Mouse (Mus musculus): ENCODE data around the gene Mettl7a2. TPM values are rescaled to one million over a fixed set of nuclear protein-coding genes. Genes with fewer than 3 reads are reported as not detected.

Mettl7a2 gene
- polyA plus RNA-seq, 1 experiment from 2014 or later = not detected

DNA sequence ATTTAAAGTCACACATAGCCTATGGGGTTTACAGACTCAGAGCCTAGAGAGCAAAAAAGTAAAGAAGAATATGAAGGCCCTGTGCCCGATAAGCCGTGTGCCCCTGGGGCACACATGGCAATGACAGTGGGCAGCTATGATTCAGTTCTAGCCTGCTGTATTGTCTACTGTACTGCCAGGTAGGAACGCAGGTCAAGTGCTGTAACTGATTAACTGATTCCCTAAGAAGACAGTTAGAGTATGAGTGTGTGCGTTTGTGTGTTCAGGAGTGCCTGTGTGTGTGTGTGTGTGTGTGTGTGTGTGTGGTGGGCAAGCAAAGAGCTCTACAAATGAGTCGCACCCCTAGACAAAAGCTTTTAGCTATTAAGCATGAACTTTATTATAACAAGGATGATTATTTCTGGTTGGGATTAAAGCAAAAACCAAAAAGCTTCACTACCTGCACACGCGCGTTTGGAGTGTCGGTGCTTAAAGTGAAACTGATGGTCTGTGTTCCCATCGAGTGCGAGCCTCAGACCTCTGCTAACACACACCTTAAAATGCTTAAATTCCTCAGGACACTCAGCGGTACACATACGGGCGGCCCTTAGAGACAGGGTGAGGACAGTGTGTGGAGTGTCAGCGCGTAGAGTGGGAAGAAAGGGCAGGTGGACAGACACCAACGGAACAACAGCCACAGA, 34.7 kb downstream of the Mettl7a2 start:
- ATAC-seq (replicated peaks) = no peak
- Histone ChIP-seq H3K36me3 (no peaks in the 10 kb centered on the region), H3K9me3 (no peaks in the 10 kb centered on the region), H3K27me3 (no peaks in the 10 kb centered on the region), H3K4me3 (no peak overlapping the region), H3K27ac (replicated peaks) (no peak overlapping the region), H3K4me1 (no peaks in the 10 kb centered on the region), H3K4me2 (replicated peaks) (no peak overlapping the region), H3K9ac (replicated peaks) (no peak overlapping the region)
- WGBS = 93% methylated on average over 17 of the region's 17 CpGs

DNA sequence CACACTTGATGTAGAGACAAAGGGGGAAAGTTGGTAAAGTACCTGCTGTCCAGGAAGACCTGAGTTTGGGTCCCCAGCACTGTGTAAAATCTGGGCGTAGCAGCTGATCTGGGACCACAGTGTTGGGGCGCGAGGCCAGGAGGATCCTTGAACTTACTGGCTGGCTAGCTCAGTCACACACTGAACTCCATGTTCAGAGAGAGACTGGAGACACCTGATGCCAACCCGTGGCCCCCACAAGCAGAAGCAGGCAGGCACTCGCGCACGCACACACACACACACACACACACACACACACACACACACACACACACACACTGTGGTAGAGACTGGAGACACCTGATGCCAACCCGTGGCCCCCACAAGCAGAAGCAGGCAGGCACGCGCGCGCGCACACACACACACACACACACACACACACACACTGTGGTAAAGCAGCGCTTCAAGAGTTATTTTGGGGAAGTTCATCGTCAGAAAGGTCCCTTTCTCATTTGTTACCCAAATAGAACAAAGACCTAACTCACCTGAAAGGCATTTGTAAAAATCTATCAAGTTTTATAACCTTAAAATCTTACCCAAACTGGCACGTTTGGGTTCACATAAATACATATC, 35.3 kb downstream of the Mettl7a2 start:
- Histone ChIP-seq H3K27me3 (no peaks in the 10 kb centered on the region), H3K9me3 (no peaks in the 10 kb centered on the region), H3K4me3 (no peak overlapping the region), H3K27ac (replicated peaks) (no peak overlapping the region), H3K4me2 (replicated peaks) (no peak overlapping the region), H3K36me3 (no peaks in the 10 kb centered on the region), H3K9ac (replicated peaks) (no peak overlapping the region), H3K4me1 (no peaks in the 10 kb centered on the region)
- ATAC-seq (replicated peaks) = no peak
- 86% methylated on average over 12 of the region's 16 CpGs for WGBS

DNA sequence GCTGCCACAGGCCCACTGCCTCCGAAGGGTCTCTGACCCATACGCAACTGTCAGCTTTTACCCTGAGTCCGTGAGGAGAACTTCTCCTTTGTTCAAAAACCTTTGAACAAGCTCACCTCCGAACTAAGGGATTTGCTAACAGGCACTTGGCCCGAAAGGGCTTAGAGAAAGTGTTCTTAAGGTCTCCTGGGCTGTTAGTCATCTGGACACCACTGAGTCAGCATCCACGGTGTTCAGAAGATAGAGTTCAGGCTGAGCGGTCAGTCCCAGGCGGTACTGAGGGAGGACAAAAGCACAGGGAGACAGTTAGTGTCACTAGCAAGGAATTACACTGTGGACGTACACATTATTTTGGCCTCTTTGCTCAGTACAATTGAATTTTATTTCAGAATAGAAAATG, 35.9 kb downstream of the Mettl7a2 start:
- Histone ChIP-seq H3K36me3 (peaks cover 3% of the 10 kb centered on the region), H3K4me3 (no peak overlapping the region), H3K27me3 (no peaks in the 10 kb centered on the region), H3K9me3 (no peaks in the 10 kb centered on the region), H3K4me2 (replicated peaks) (no peak overlapping the region), H3K9ac (replicated peaks) (no peak overlapping the region), H3K4me1 (no peaks in the 10 kb centered on the region), H3K27ac (replicated peaks) (no peak overlapping the region)
- no peak for ATAC-seq (replicated peaks)
- WGBS = 52% methylated on average over 9 of the region's 9 CpGs

DNA sequence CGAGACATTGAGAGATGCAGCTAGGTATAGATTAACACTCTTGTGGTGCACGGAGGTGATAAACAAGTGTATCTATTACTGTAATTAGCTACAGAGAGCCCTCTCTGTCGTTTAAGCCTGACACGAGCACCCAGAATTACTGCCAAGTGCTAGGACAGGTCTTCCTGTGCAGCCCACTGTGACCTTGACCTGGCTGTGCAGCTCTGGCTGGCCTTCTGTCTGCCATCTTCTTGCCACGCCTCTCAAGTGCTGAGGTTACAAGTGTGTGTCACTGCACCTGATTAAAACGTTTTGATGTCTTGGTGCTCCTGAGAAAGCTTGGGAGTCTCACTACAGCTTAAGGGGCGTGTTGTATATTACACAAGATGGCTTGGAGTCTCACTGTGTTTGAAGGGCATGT, 38.1 kb downstream of the Mettl7a2 start:
- WGBS = 81% methylated on average over 7 of the region's 7 CpGs
- Histone ChIP-seq H3K4me3 (no peak overlapping the region), H3K36me3 (peaks cover 23% of the 10 kb centered on the region), H3K9ac (replicated peaks) (no peak overlapping the region), H3K4me1 (no peaks in the 10 kb centered on the region), H3K4me2 (replicated peaks) (no peak overlapping the region), H3K27me3 (no peaks in the 10 kb centered on the region), H3K27ac (replicated peaks) (no peak overlapping the region), H3K9me3 (no peaks in the 10 kb centered on the region)
- ATAC-seq (replicated peaks) = no peak

DNA sequence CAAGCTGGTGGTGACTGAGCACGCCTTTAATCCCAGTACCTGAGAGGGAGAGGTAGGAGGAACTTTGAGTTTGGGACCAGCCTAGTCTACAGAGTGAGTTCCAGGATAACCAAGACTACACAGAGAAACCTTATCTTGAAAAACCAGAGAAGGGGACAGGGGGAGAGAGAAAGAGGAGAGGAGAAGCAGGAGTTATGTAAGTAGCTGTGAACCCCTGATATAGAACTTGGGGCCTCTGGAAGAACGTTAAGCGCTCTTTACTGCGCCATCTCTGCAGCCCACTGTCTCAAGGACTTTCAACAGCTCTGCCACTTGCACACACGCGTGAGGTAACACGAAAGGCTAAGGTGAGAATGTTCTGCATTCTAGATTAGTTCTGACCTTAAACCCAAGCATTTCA, 38.6 kb downstream of the Mettl7a2 start:
- no peaks in the 10 kb centered on the region for H3K4me1 ChIP-seq
- no peak overlapping the region for H3K4me3 ChIP-seq
- no peaks in the 10 kb centered on the region for H3K27me3 ChIP-seq
- ATAC-seq (replicated peaks) = no peak
- no peak overlapping the region for H3K4me2 ChIP-seq (replicated peaks)
- 99% methylated on average over 7 of the region's 7 CpGs for WGBS
- no peak overlapping the region for H3K9ac ChIP-seq (replicated peaks)
- H3K36me3 ChIP-seq = peaks cover 28% of the 10 kb centered on the region
- no peak overlapping the region for H3K27ac ChIP-seq (replicated peaks)
- no peaks in the 10 kb centered on the region for H3K9me3 ChIP-seq

DNA sequence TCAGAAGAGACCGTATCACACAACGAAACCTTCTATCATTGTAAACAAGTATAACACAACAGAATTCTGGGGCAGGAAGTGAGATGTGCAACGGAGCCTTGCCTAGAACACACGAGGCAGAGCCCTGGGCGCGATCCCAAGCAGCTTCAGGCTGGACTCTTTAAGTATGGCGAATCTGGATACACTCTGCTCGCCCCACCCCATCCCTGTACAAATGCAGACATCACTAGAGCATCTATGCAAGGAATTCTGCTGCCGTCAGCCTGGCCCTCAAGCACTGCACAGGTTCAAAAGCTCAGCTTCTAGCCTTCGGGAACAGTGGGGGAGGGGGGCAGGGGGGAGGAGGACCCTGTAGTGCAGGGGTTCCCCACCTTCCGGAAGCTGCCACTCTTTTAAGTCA, 40.0 kb downstream of the Mettl7a2 start:
- peaks cover 41% of the 10 kb centered on the region for H3K36me3 ChIP-seq

DNA sequence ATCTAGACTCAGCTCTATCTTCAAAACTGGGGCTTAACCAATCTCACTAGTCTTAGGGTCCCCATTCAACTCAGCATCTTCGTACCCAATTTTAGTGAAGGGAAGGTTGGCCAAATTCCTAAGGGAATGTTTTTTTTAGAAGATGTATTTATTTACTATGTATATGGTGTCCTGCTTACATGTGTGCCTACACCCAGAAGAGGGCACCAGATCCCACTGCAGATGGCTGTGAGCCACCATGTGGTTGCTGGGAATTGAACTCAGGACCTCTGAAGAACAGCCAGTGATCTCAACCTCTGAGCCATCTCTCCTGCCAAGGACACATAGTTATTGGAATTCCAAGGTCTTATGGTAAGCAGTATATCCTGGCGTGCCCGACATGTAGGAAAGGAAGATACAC, 42.6 kb downstream of the Mettl7a2 start:
- H3K4me1 ChIP-seq = no peaks in the 10 kb centered on the region
- no peak overlapping the region for H3K27ac ChIP-seq (replicated peaks)
- ATAC-seq (replicated peaks) = no peak
- H3K4me3 ChIP-seq = no peak overlapping the region
- H3K4me2 ChIP-seq (replicated peaks) = no peak overlapping the region
- H3K36me3 ChIP-seq = peaks cover 66% of the 10 kb centered on the region
- H3K9ac ChIP-seq (replicated peaks) = no peak overlapping the region
- WGBS = 95% methylated on average over 3 of the region's 3 CpGs
- H3K27me3 ChIP-seq = no peaks in the 10 kb centered on the region
- no peaks in the 10 kb centered on the region for H3K9me3 ChIP-seq

More for the DNA sequence above, 40.0 kb downstream of the Mettl7a2 start:
- H3K4me1 ChIP-seq = no peaks in the 10 kb centered on the region
- H3K27me3 ChIP-seq = no peaks in the 10 kb centered on the region
- no peak overlapping the region for H3K27ac ChIP-seq (replicated peaks)
- 87% methylated on average over 11 of the region's 11 CpGs for WGBS
- no peak overlapping the region for H3K9ac ChIP-seq (replicated peaks)
- no peak for ATAC-seq (replicated peaks)
- H3K9me3 ChIP-seq = no peaks in the 10 kb centered on the region
- H3K4me3 ChIP-seq = no peak overlapping the region
- no peak overlapping the region for H3K4me2 ChIP-seq (replicated peaks)

DNA sequence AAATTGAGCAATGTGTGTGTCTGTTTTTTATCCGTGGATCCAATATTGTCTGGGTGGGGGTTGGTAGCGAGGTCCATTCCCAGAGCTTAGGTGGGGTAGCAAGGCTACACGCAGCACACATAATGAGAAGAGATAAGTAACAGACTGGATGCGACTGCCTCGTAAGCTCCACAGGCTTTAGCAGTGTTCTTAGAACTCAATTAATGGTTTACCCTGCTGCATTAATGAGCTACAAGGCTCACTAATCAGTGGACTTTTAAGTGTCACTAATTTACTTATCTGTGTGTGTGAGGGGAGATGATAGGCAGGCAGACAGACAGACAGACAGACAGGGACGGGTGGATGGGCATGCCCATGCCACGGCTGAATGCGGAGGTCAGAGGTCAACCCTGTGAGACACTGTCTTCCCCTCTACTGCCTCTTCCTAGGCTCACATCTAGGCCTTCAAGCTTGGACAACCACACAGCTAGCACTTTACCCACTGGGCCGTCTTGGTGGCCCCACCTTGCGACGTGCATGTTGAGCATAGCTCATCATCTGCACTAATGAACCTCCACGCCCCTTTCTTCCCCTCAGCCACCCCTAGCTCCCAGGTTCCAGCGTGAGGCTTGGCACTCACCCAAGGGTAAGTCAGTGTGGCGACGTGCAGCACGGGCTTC, 47.7 kb downstream of the Mettl7a2 start:
- ATAC-seq (replicated peaks) = no peak
- 84% methylated on average over 16 of the region's 16 CpGs for WGBS
- no peak overlapping the region for H3K9ac ChIP-seq (replicated peaks)

DNA sequence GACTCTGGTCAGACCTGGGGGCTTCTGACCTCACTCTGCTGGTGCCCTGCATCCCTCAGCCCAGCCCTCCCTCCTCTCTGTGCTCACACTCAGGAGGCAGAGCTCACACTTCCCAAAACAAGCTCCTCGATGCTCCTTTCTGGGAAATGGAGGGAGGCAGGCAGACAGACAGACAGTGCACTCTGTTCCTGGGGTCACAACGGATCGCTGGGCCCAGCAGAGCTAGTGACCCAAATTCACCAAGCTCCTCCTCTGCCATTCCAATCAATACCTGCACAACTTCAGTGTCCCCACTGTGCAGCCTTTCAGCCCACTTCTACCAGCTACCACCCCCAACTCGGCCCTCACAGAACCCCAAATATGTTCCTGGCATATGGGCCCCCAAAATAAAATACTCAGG, 48.8 kb downstream of the Mettl7a2 start:
- Histone ChIP-seq H3K27me3 (no peaks in the 10 kb centered on the region), H3K9me3 (no peaks in the 10 kb centered on the region), H3K36me3 (peaks cover 71% of the 10 kb centered on the region), H3K9ac (replicated peaks) (no peak overlapping the region), H3K4me3 (no peak overlapping the region), H3K4me1 (no peaks in the 10 kb centered on the region), H3K4me2 (replicated peaks) (no peak overlapping the region), H3K27ac (replicated peaks) (no peak overlapping the region)
- no peak for ATAC-seq (replicated peaks)
- WGBS = 93% methylated on average over 4 of the region's 4 CpGs

More for the DNA sequence above, 47.7 kb downstream of the Mettl7a2 start:
- Histone ChIP-seq H3K4me1 (no peaks in the 10 kb centered on the region), H3K27me3 (no peaks in the 10 kb centered on the region), H3K9me3 (no peaks in the 10 kb centered on the region), H3K36me3 (peaks cover 78% of the 10 kb centered on the region), H3K4me3 (no peak overlapping the region), H3K4me2 (replicated peaks) (no peak overlapping the region), H3K27ac (replicated peaks) (no peak overlapping the region)

DNA sequence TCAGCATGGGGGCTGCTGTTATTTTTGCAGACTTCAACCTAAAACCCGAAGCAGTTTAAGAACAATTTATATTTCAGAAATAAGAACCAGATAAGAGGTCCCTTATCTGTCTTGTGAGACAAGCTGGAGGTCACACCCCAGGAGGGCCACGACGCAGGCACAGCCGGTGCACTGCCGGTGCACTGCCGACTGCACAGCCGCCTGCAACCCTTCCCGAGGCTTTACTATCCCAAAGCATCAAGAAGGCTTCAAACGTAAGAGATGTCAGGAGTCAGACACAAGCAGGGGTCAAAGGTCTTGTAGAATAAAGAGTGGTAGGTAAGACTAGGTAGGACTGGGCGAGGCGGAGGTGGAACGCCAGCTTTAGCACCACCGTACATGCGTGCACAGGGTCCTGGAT, 49.3 kb downstream of the Mettl7a2 start:
- H3K4me2 ChIP-seq (replicated peaks) = no peak overlapping the region

DNA sequence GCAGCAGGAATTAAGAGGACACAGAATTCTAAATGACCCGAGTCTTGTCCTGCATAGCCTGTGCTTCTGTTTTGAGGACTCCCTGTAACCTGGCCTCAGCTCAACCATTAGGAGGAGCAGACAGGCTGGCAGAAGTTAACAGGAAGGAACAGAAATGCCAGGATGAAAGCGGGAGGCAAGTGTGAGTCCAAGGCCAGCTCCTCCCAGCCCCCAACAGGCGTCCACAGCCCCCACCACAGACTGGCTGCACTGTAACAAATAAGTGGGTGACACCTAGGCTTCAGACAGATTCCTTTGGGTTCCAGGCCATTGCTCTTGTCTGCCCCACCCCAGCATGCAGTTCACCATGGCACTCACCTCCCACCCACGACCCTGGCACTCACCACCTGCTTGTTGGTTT, 49.8 kb downstream of the Mettl7a2 start:
- H3K4me2 ChIP-seq (replicated peaks) = no peak overlapping the region
- no peak for ATAC-seq (replicated peaks)
- WGBS = 86% methylated on average over 4 of the region's 4 CpGs
- peaks cover 67% of the 10 kb centered on the region for H3K36me3 ChIP-seq
- no peak overlapping the region for H3K27ac ChIP-seq (replicated peaks)
- no peaks in the 10 kb centered on the region for H3K4me1 ChIP-seq
- no peaks in the 10 kb centered on the region for H3K27me3 ChIP-seq
- no peak overlapping the region for H3K4me3 ChIP-seq
- H3K9ac ChIP-seq (replicated peaks) = no peak overlapping the region
- H3K9me3 ChIP-seq = no peaks in the 10 kb centered on the region

More for the DNA sequence above, 49.3 kb downstream of the Mettl7a2 start:
- Histone ChIP-seq H3K9me3 (no peaks in the 10 kb centered on the region), H3K27ac (replicated peaks) (no peak overlapping the region), H3K4me3 (no peak overlapping the region), H3K9ac (replicated peaks) (no peak overlapping the region), H3K4me1 (no peaks in the 10 kb centered on the region), H3K27me3 (no peaks in the 10 kb centered on the region), H3K36me3 (peaks cover 70% of the 10 kb centered on the region)
- no peak for ATAC-seq (replicated peaks)
- WGBS = 94% methylated on average over 14 of the region's 14 CpGs

DNA sequence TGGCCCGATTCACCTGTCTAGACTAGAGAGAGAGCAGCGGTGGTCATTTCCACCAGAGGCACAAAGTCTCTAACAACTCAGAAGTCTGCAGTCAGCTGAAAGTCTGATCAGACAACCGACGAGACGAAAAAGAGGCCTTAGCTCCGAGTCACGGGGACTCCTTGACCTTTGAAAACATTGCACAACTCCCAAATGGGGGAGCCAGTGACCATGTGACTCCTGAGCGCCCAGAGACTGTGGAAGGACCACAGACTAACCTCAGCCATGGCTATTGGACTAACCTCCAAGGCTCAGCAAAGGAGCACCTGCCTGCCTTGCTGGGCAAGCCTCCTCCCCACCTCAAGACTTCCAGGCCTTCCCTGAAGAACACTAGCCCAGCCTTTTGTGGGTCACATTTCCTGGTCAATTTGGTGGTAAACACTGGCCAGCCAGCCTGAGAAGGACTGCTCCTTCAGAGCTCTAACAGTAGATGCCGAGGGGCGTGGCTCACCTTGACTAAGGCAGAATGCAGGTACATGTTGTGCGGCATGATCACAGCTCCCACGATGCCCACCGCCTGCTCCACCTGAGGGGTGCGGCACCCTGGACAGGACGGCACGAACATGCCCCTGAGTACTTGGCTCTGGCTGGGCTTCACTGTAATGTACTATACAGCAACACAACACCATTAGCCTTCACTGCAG, 50.5 kb downstream of the Mettl7a2 start:
- Histone ChIP-seq H3K36me3 (peaks cover 66% of the 10 kb centered on the region), H3K4me1 (no peaks in the 10 kb centered on the region), H3K4me3 (no peak overlapping the region), H3K27ac (replicated peaks) (no peak overlapping the region), H3K4me2 (replicated peaks) (no peak overlapping the region), H3K9ac (replicated peaks) (no peak overlapping the region), H3K9me3 (no peaks in the 10 kb centered on the region), H3K27me3 (no peaks in the 10 kb centered on the region)
- 93% methylated on average over 16 of the region's 16 CpGs for WGBS
- no peak for ATAC-seq (replicated peaks)
